Mouse (Mus musculus): ENCODE data around the gene Kif5c. TPM values are rescaled to one million over a fixed set of nuclear protein-coding genes. Genes with fewer than 3 reads are reported as not detected.

Kif5c gene
- polyA plus RNA-seq, 1 experiment, result 3.4 TPM

DNA sequence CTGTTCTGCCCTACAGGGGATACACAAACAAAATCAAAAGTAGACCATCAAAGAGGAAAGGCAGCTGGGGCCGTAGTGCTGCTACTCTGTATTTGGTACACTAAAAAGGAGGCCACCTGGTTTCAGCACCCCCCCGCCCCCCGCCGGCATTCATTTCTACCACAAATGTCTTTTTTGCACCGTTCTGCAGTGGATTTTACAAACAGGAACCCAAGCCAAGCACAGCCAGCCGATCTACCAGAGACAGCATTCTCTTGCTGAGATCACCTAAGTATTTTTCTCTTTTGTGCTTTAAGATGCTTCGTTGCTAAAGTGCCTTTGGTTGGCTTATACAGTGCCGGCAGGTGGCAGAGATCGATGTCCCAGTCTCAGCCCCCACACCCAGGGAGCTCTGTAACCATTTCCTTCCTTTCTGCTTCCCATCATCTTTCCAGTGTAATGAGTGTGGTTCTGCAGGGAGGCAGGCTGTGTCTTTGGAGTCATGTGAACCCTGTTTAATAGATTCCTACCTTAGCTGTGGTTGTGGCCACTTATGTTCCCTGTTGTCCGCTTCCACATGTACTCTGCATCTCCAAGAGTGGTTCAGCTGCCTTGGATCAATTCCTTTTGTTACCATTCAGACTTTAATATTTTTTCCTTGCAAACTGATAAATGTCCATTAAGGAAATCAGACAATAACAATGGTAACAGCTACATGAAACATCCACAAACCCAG lies 110.0 kb downstream of the Kif5c start:
- H3K79me3 ChIP-seq (ENCODE audit: low read depth), result no peaks in the 10 kb centered on the region
- H3K4me3 ChIP-seq (ENCODE audit: insufficient read depth, poor library complexity, severe bottlenecking), result no peak overlapping the region
- H3K27me3 ChIP-seq (ENCODE audit: control insufficient read depth, insufficient read depth, insufficient read length), result no peaks in the 10 kb centered on the region
- no peaks in the 10 kb centered on the region for H3K79me2 ChIP-seq (ENCODE audit: control insufficient read depth, insufficient read depth)
- TF ChIP-seq MYOD1 (IDR thresholded peaks at IDR 0.05; ENCODE audit: control insufficient read depth, insufficient read length, low read depth) (no peak), MYOG (IDR thresholded peaks at IDR 0.05; ENCODE audit: control insufficient read depth, extremely low read depth, insufficient read length) (no peak), CTCF (IDR thresholded peaks at IDR 0.05; ENCODE audit: control insufficient read depth, insufficient read depth, insufficient read length) (no peak), FOSL1 (IDR thresholded peaks at IDR 0.05; ENCODE audit: insufficient read depth, low read length, poor library complexity, severe bottlenecking) (no peak), CEBPB (IDR thresholded peaks at IDR 0.05; ENCODE audit: low read depth) (no peak)
- H3K36me3 ChIP-seq (ENCODE audit: control insufficient read depth, insufficient read depth), result no peaks in the 10 kb centered on the region
- H3ac ChIP-seq (ENCODE audit: control insufficient read depth, insufficient read length, low read depth), result no peak overlapping the region

DNA sequence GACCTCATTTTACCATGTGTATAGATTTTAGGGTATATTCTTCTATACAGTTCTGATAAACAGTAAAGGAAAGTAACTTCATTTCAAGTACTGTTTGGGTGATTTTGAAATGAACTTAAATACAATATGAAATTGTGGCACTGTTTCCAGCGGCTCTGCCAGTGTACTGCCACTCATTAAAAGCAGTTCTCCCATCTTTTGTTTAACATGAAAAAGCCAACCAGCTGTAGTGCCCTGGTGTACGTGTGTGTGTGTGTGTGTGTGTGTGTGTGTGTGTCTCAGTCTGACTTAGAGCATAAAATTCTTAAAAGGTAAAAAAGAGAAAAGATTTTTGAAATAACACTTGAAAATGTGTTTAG lies 110.5 kb downstream of the Kif5c start:
- H3K79me3 ChIP-seq (ENCODE audit: low read depth), result no peaks in the 10 kb centered on the region
- no peak overlapping the region for H3K4me3 ChIP-seq (ENCODE audit: insufficient read depth, poor library complexity, severe bottlenecking)
- H3K27me3 ChIP-seq (ENCODE audit: control insufficient read depth, insufficient read depth, insufficient read length), result no peaks in the 10 kb centered on the region
- H3K36me3 ChIP-seq (ENCODE audit: control insufficient read depth, insufficient read depth), result no peaks in the 10 kb centered on the region
- TF ChIP-seq FOSL1 (IDR thresholded peaks at IDR 0.05; ENCODE audit: insufficient read depth, low read length, poor library complexity, severe bottlenecking) (no peak), MYOG (IDR thresholded peaks at IDR 0.05; ENCODE audit: control insufficient read depth, extremely low read depth, insufficient read length) (no peak), CTCF (IDR thresholded peaks at IDR 0.05; ENCODE audit: control insufficient read depth, insufficient read depth, insufficient read length) (no peak)
- no peak overlapping the region for H3ac ChIP-seq (ENCODE audit: control insufficient read depth, insufficient read length, low read depth)
- no peaks in the 10 kb centered on the region for H3K79me2 ChIP-seq (ENCODE audit: control insufficient read depth, insufficient read depth)

DNA sequence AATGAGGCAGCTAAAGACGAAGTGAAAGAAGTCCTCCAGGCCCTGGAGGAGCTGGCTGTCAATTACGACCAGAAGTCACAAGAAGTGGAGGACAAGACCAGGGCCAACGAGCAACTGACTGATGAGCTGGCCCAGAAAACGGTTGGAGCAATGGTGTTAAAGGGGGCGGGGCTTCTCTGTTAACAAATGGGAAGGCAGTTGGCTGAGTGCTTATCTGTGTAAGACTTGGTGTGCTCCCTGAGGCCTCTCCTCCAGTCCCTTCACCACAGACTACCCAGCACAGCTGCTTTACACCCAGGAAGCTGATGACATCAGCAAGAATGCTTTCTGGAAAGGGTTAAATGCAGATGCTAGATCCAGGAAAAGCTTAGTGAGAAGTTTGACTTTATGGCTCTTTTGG lies 111.1 kb downstream of the Kif5c start:
- Histone ChIP-seq H3ac (ENCODE audit: control insufficient read depth, insufficient read length, low read depth) (no peak overlapping the region), H3K79me2 (ENCODE audit: control insufficient read depth, insufficient read depth) (no peaks in the 10 kb centered on the region), H3K36me3 (ENCODE audit: control insufficient read depth, insufficient read depth) (no peaks in the 10 kb centered on the region), H3K79me3 (ENCODE audit: low read depth) (no peaks in the 10 kb centered on the region), H3K4me3 (ENCODE audit: insufficient read depth, poor library complexity, severe bottlenecking) (no peak overlapping the region), H3K27me3 (ENCODE audit: control insufficient read depth, insufficient read depth, insufficient read length) (no peaks in the 10 kb centered on the region)
- no peak for TF ChIP-seq CEBPB (IDR thresholded peaks at IDR 0.05; ENCODE audit: low read depth)
- TF ChIP-seq MYOD1 (IDR thresholded peaks at IDR 0.05; ENCODE audit: control insufficient read depth, insufficient read length, low read depth), result no peak

DNA sequence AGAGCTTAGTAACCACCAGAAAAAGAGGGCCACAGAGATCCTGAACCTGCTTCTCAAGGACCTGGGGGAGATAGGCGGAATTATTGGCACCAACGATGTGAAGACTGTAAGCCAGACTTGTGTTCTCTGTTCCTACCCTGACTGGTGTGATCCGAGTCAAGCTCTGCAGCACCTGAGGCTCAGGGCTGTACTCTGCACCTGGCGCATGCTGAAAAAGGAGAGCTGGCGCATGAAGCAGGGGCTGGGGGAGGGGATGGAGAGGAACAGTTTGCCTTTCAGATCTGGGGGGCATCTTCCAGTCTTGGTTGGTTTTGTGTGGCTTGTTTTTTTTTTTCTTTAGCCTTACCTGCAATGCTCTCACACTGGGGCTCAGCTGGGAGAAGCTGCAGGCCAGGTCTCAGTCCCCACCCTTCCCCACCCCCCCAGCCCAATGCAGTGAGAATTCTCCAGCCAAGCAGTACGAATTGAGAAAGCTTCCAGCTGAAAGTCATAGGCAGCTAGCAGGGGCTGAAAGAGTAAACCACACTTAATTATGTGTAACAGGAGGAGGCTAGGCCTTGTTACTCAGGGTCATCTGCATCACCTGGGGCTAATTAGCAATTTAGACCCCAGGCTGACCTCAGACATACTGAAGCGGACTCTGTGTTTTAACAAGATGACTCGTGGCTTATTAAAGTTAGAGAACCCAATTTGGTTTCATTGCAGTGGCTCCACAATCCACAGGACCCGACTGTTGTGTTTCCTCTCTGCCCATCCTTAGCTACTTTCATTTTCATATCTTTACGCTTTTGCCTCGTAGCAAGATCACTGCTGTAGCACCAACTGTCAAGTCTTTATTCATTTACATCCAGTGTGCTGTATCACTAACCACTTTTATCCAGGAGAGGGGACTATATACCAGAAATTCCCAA lies 113.9 kb downstream of the Kif5c start:
- Histone ChIP-seq H3K79me2 (ENCODE audit: control insufficient read depth, insufficient read depth) (no peaks in the 10 kb centered on the region), H3K4me3 (ENCODE audit: insufficient read depth, poor library complexity, severe bottlenecking) (no peak overlapping the region), H3K27me3 (ENCODE audit: control insufficient read depth, insufficient read depth, insufficient read length) (no peaks in the 10 kb centered on the region), H3K79me3 (ENCODE audit: low read depth) (no peaks in the 10 kb centered on the region), H3ac (ENCODE audit: control insufficient read depth, insufficient read length, low read depth) (no peak overlapping the region), H3K36me3 (ENCODE audit: control insufficient read depth, insufficient read depth) (no peaks in the 10 kb centered on the region)
- TF ChIP-seq USF1 (IDR thresholded peaks at IDR 0.05; ENCODE audit: low read depth) (no peak), CEBPB (IDR thresholded peaks at IDR 0.05; ENCODE audit: low read depth) (no peak), CTCF (IDR thresholded peaks at IDR 0.05; ENCODE audit: control insufficient read depth, insufficient read depth, insufficient read length) (no peak), FOSL1 (IDR thresholded peaks at IDR 0.05; ENCODE audit: insufficient read depth, low read length, poor library complexity, severe bottlenecking) (no peak)

DNA sequence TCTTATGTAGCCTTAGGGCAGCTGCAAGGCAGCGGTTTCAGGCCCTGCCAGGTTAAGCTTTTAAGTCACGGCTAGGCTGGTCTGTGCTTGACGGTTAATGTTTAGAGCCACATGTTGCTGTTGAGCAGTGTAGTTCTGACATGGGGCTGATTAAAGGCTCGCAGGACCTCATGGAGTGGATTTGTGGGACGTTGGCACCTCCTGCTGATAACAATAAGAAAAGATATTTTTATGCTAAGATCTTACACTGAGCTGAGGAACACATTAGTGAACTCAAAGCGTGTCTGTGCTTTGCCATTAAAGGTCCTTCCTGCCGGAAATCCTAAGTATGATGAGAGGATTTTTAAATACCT lies 114.5 kb downstream of the Kif5c start:
- TF ChIP-seq USF1 (IDR thresholded peaks at IDR 0.05; ENCODE audit: low read depth) (no peak), MYOD1 (IDR thresholded peaks at IDR 0.05; ENCODE audit: control insufficient read depth, insufficient read length, low read depth) (no peak), MAX (IDR thresholded peaks at IDR 0.05) (peak; percentile 11)
- Histone ChIP-seq H3K36me3 (ENCODE audit: control insufficient read depth, insufficient read depth) (no peaks in the 10 kb centered on the region), H3K79me2 (ENCODE audit: control insufficient read depth, insufficient read depth) (no peaks in the 10 kb centered on the region), H3ac (ENCODE audit: control insufficient read depth, insufficient read length, low read depth) (no peak overlapping the region), H3K4me3 (ENCODE audit: insufficient read depth, poor library complexity, severe bottlenecking) (no peak overlapping the region), H3K79me3 (ENCODE audit: low read depth) (no peaks in the 10 kb centered on the region), H3K27me3 (ENCODE audit: control insufficient read depth, insufficient read depth, insufficient read length) (no peaks in the 10 kb centered on the region)

DNA sequence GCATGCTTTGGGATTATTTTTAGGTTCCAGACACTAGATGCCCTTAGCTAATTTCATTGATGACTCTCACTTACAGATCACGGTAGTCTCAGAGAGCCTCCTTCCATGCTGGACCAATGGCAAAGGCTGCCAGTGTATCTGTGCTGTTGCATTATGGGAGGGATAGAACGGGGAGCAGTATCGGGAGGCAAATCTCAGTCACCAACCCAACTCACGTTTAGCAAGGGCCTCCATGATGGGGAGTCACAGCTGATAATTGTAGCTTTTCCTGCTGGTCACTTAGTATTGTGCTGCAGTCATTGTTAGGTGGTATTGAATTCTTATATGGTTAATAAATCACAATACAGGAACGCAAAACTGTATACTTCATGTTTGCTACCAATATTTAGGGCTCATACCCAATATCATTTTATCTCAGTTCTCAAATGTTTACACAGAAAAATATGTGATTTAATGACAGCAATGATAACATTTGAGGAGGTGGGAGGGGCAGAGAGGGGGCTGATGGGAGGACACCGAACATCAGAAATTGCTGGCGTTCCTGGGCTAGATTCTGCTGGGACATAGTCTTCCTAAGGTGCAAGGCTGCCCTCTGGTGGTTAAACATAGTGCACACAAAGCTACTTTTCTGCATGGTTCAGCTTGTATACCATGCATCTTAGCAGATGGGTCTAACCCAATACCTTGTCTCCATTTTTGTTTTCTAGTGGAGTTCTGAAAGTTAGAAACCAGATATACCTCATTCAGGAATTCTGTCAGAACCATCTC lies 115.1 kb downstream of the Kif5c start:
- no peaks in the 10 kb centered on the region for H3K79me3 ChIP-seq (ENCODE audit: low read depth)
- H3K79me2 ChIP-seq (ENCODE audit: control insufficient read depth, insufficient read depth), result no peaks in the 10 kb centered on the region
- H3K27me3 ChIP-seq (ENCODE audit: control insufficient read depth, insufficient read depth, insufficient read length), result no peaks in the 10 kb centered on the region
- TF ChIP-seq CTCF (IDR thresholded peaks at IDR 0.05; ENCODE audit: control insufficient read depth, insufficient read depth, insufficient read length) (peak; percentile 66), USF1 (IDR thresholded peaks at IDR 0.05; ENCODE audit: low read depth) (no peak), MAX (IDR thresholded peaks at IDR 0.05) (no peak), MYOD1 (IDR thresholded peaks at IDR 0.05; ENCODE audit: control insufficient read depth, insufficient read length, low read depth) (no peak), FOSL1 (IDR thresholded peaks at IDR 0.05; ENCODE audit: insufficient read depth, low read length, poor library complexity, severe bottlenecking) (no peak), MYOG (IDR thresholded peaks at IDR 0.05; ENCODE audit: control insufficient read depth, extremely low read depth, insufficient read length) (no peak)
- no peaks in the 10 kb centered on the region for H3K36me3 ChIP-seq (ENCODE audit: control insufficient read depth, insufficient read depth)
- peak overlapping the region; percentile 0 for H3ac ChIP-seq (ENCODE audit: control insufficient read depth, insufficient read length, low read depth)
- H3K4me3 ChIP-seq (ENCODE audit: insufficient read depth, poor library complexity, severe bottlenecking), result no peak overlapping the region

Data from C2C12 (cell line).